Mouse (Mus musculus) midbrain, embryonic 15.5 days (tissue): ENCODE measurements at regions not wholly inside any gene's neighbourhood (a gene's known extent, or its start where the extent isn't known, plus 50 kb on each side); places are given as distances from the start of the nearest gene placed in this dataset.

ENCODE experiments used
- ATAC-seq: fragments of 200-750 bp; cut with Nextera tagmentation; replicated peaks from 2 replicates; pipeline ENCODE4 v1.8.0; 2017; ENCODE audit warnings: moderate TSS enrichment
- H3K27ac ChIP-seq: fragments of 300-500 bp; sonication (generic); 2 replicates; pipeline ENCODE4 v1.5.1; 2015; ENCODE audit warnings: mild to moderate bottlenecking, inconsistent platforms
- H3K27me3 ChIP-seq: fragments of 300-500 bp; sonication (generic); replicated peaks from 2 replicates; pipeline ENCODE4 v1.6.1; 2015; ENCODE audit warnings: inconsistent platforms
- H3K36me3 ChIP-seq: fragments of 300-500 bp; sonication (generic); replicated peaks from 2 replicates; pipeline ENCODE4 v1.6.1; 2015; ENCODE audit warnings: inconsistent platforms
- H3K4me1 ChIP-seq: fragments of 300-500 bp; sonication (generic); 2 replicates; pipeline ENCODE4 v1.6.1; 2015; ENCODE audit warnings: inconsistent platforms
- H3K4me2 ChIP-seq: fragments of 300-500 bp; sonication (generic); 2 replicates; pipeline ENCODE4 v1.6.1; 2015; ENCODE audit warnings: inconsistent platforms, mild to moderate bottlenecking, moderate library complexity
- H3K4me3 ChIP-seq: fragments of 300-500 bp; sonication (generic); 2 replicates; pipeline ENCODE4 v1.5.1; 2015; ENCODE audit warnings: mild to moderate bottlenecking, inconsistent platforms
- H3K9ac ChIP-seq: fragments of 300-500 bp; sonication (generic); 2 replicates; pipeline ENCODE4 v1.6.1; 2015; ENCODE audit warnings: mild to moderate bottlenecking, inconsistent platforms
- H3K9me3 ChIP-seq: fragments of 300-500 bp; sonication (generic); 2 replicates; pipeline ENCODE4 v1.6.1; 2016; ENCODE audit warnings: inconsistent platforms
- WGBS: fragments of 180-500 bp; shearing (Covaris S2); methylation state at CpG from one replicate; pipeline ENCODE4 v1.1.7; 2015; ENCODE audit warnings: mixed read lengths; 5-methylcytosine and 5-hydroxymethylcytosine counted together

GRCm38 (mm10) chr12:109844723-109845601 is 244.8 kb upstream of the Rtl1 start:
- no peak overlapping the region for H3K4me3 ChIP-seq
- no peaks in the 10 kb centered on the region for H3K27me3 ChIP-seq
- H3K9ac ChIP-seq: no peak overlapping the region
- no peaks in the 10 kb centered on the region for H3K9me3 ChIP-seq
- no peak for ATAC-seq
- no peak overlapping the region for H3K4me2 ChIP-seq
- peaks cover 3% of the 10 kb centered on the region for H3K4me1 ChIP-seq
- no peak overlapping the region for H3K27ac ChIP-seq
- WGBS: 45% methylated on average over 8 of the region's 8 CpGs
- H3K36me3 ChIP-seq: no peaks in the 10 kb centered on the region

- ATAC-seq: no peak
- 14% methylated on average over 5 of the region's 5 CpGs for WGBS
- Histone ChIP-seq H3K27me3 (no peaks in the 10 kb centered on the region), H3K27ac (no peak overlapping the region), H3K9me3 (no peaks in the 10 kb centered on the region), H3K4me2 (no peak overlapping the region), H3K36me3 (no peaks in the 10 kb centered on the region), H3K9ac (no peak overlapping the region), H3K4me3 (no peak overlapping the region), H3K4me1 (peaks cover 3% of the 10 kb centered on the region)
Observed at GRCm38 (mm10) chr12:109845602-109845906, 245.4 kb upstream of the Rtl1 start.

GRCm38 (mm10) chr12:109856336-109856735 is 256.2 kb upstream of the Rtl1 start:
- 94% methylated on average over 1 of the region's 1 CpGs for WGBS
- no peaks in the 10 kb centered on the region for H3K9me3 ChIP-seq
- no peak overlapping the region for H3K27ac ChIP-seq
- no peak overlapping the region for H3K4me3 ChIP-seq
- no peaks in the 10 kb centered on the region for H3K36me3 ChIP-seq
- no peaks in the 10 kb centered on the region for H3K27me3 ChIP-seq
- ATAC-seq: no peak
- H3K4me1 ChIP-seq: no peaks in the 10 kb centered on the region
- H3K4me2 ChIP-seq: no peak overlapping the region
- H3K9ac ChIP-seq: no peak overlapping the region

- no peaks in the 10 kb centered on the region for H3K27me3 ChIP-seq
- WGBS: 66% methylated on average over 4 of the region's 4 CpGs
- H3K4me2 ChIP-seq: no peak overlapping the region
- H3K9me3 ChIP-seq: no peaks in the 10 kb centered on the region
- H3K4me1 ChIP-seq: no peaks in the 10 kb centered on the region
- no peak overlapping the region for H3K9ac ChIP-seq
- no peaks in the 10 kb centered on the region for H3K36me3 ChIP-seq
- ATAC-seq: no peak
- no peak overlapping the region for H3K27ac ChIP-seq
- H3K4me3 ChIP-seq: no peak overlapping the region
Observed at GRCm38 (mm10) chr12:109857705-109858104, 257.6 kb upstream of the Rtl1 start.

- no peak for ATAC-seq
- no peaks in the 10 kb centered on the region for H3K9me3 ChIP-seq
- no peak overlapping the region for H3K4me3 ChIP-seq
- H3K27me3 ChIP-seq: no peaks in the 10 kb centered on the region
- H3K27ac ChIP-seq: no peak overlapping the region
- no peak overlapping the region for H3K4me2 ChIP-seq
- no peaks in the 10 kb centered on the region for H3K4me1 ChIP-seq
- H3K9ac ChIP-seq: no peak overlapping the region
- H3K36me3 ChIP-seq: no peaks in the 10 kb centered on the region
- 78% methylated on average over 4 of the region's 4 CpGs for WGBS
Observed at GRCm38 (mm10) chr12:109864826-109865225, 264.7 kb upstream of the Rtl1 start.

- no peak overlapping the region for H3K27ac ChIP-seq
- H3K4me3 ChIP-seq: no peak overlapping the region
- H3K4me1 ChIP-seq: no peaks in the 10 kb centered on the region
- no peaks in the 10 kb centered on the region for H3K36me3 ChIP-seq
- WGBS: 90% methylated on average over 14 of the region's 14 CpGs
- H3K4me2 ChIP-seq: no peak overlapping the region
- H3K27me3 ChIP-seq: no peaks in the 10 kb centered on the region
- H3K9ac ChIP-seq: no peak overlapping the region
- no peak for ATAC-seq
- no peaks in the 10 kb centered on the region for H3K9me3 ChIP-seq
Observed at GRCm38 (mm10) chr12:109871021-109871420, 270.9 kb upstream of the Rtl1 start.

- H3K27ac ChIP-seq: no peak overlapping the region
- H3K4me1 ChIP-seq: no peaks in the 10 kb centered on the region
- H3K4me3 ChIP-seq: no peak overlapping the region
- H3K9me3 ChIP-seq: no peaks in the 10 kb centered on the region
- H3K36me3 ChIP-seq: no peaks in the 10 kb centered on the region
- H3K9ac ChIP-seq: no peak overlapping the region
- no peaks in the 10 kb centered on the region for H3K27me3 ChIP-seq
- 88% methylated on average over 7 of the region's 7 CpGs for WGBS
- ATAC-seq: no peak
- H3K4me2 ChIP-seq: no peak overlapping the region
Observed at GRCm38 (mm10) chr12:109874466-109874865, 274.3 kb upstream of the Rtl1 start.

- H3K4me2 ChIP-seq: no peak overlapping the region
- H3K9ac ChIP-seq: no peak overlapping the region
- no peak for ATAC-seq
- H3K9me3 ChIP-seq: no peaks in the 10 kb centered on the region
- H3K4me3 ChIP-seq: no peak overlapping the region
- no peaks in the 10 kb centered on the region for H3K27me3 ChIP-seq
- H3K27ac ChIP-seq: no peak overlapping the region
- H3K36me3 ChIP-seq: no peaks in the 10 kb centered on the region
- 46% methylated on average over 3 of the region's 3 CpGs for WGBS
- H3K4me1 ChIP-seq: no peaks in the 10 kb centered on the region
Observed at GRCm38 (mm10) chr12:109881108-109881507, 281.0 kb upstream of the Rtl1 start.

GRCm38 (mm10) chr12:109891206-109891605 is 291.1 kb upstream of the Rtl1 start:
- WGBS: 83% methylated on average over 2 of the region's 2 CpGs

GRCm38 (mm10) chr12:109892834-109893233 is 292.7 kb upstream of the Rtl1 start:
- no peaks in the 10 kb centered on the region for H3K27me3 ChIP-seq
- no peak overlapping the region for H3K4me2 ChIP-seq
- H3K36me3 ChIP-seq: no peaks in the 10 kb centered on the region
- ATAC-seq: no peak
- no peak overlapping the region for H3K9ac ChIP-seq
- no peak overlapping the region for H3K27ac ChIP-seq
- H3K9me3 ChIP-seq: no peaks in the 10 kb centered on the region
- H3K4me1 ChIP-seq: no peaks in the 10 kb centered on the region
- no peak overlapping the region for H3K4me3 ChIP-seq

More at GRCm38 (mm10) chr12:109891206-109891605, 291.1 kb upstream of the Rtl1 start:
- no peaks in the 10 kb centered on the region for H3K36me3 ChIP-seq
- H3K4me2 ChIP-seq: no peak overlapping the region
- H3K4me3 ChIP-seq: no peak overlapping the region
- no peak overlapping the region for H3K9ac ChIP-seq
- no peak for ATAC-seq
- no peaks in the 10 kb centered on the region for H3K9me3 ChIP-seq
- H3K27me3 ChIP-seq: no peaks in the 10 kb centered on the region
- H3K4me1 ChIP-seq: no peaks in the 10 kb centered on the region
- no peak overlapping the region for H3K27ac ChIP-seq

GRCm38 (mm10) chr12:109893657-109894056 is 293.5 kb upstream of the Rtl1 start:
- 82% methylated on average over 4 of the region's 4 CpGs for WGBS
- ATAC-seq: no peak

GRCm38 (mm10) chr12:109895389-109895788 is 295.3 kb upstream of the Rtl1 start:
- no peak overlapping the region for H3K4me3 ChIP-seq
- no peak overlapping the region for H3K9ac ChIP-seq
- no peaks in the 10 kb centered on the region for H3K4me1 ChIP-seq
- no peak overlapping the region for H3K27ac ChIP-seq
- H3K36me3 ChIP-seq: no peaks in the 10 kb centered on the region
- no peak overlapping the region for H3K4me2 ChIP-seq
- no peaks in the 10 kb centered on the region for H3K27me3 ChIP-seq
- no peak for ATAC-seq
- H3K9me3 ChIP-seq: no peaks in the 10 kb centered on the region
- WGBS: 73% methylated on average over 7 of the region's 7 CpGs

More at GRCm38 (mm10) chr12:109893657-109894056, 293.5 kb upstream of the Rtl1 start:
- no peaks in the 10 kb centered on the region for H3K9me3 ChIP-seq
- H3K27me3 ChIP-seq: no peaks in the 10 kb centered on the region
- no peaks in the 10 kb centered on the region for H3K4me1 ChIP-seq
- no peak overlapping the region for H3K27ac ChIP-seq
- H3K4me3 ChIP-seq: no peak overlapping the region
- no peaks in the 10 kb centered on the region for H3K36me3 ChIP-seq
- H3K9ac ChIP-seq: no peak overlapping the region
- H3K4me2 ChIP-seq: no peak overlapping the region

- Histone ChIP-seq H3K36me3 (no peaks in the 10 kb centered on the region), H3K27ac (no peak overlapping the region), H3K4me3 (no peak overlapping the region), H3K4me1 (no peaks in the 10 kb centered on the region), H3K9me3 (no peaks in the 10 kb centered on the region), H3K9ac (no peak overlapping the region), H3K4me2 (no peak overlapping the region), H3K27me3 (no peaks in the 10 kb centered on the region)
- 92% methylated on average over 9 of the region's 9 CpGs for WGBS
- no peak for ATAC-seq
Observed at GRCm38 (mm10) chr12:109896397-109896796, 296.3 kb upstream of the Rtl1 start.
